Mouse (Mus musculus) midbrain, embryonic 10.5 days (tissue): ENCODE measurements at regions not wholly inside any gene's neighbourhood (a gene's known extent, or its start where the extent isn't known, plus 50 kb on each side); places are given as distances from the start of the nearest gene placed in this dataset.
A peak's percentile ranks its signal among the peaks of the same experiment; 100 is the strongest.
"Not testable (repeated sequence)": the region's sequence is repeated elsewhere in the genome, so short reads cannot be mapped to it uniquely, and the experiment has no call there.

Source experiments
- DNase-seq: peaks from one replicate; pipeline ENCODE4 v3.0.0-alpha.2; 2017; ENCODE audit warnings: low spot score
- H3K27ac ChIP-seq: fragments of 300-500 bp; sonication (generic); replicated peaks from 2 replicates; pipeline ENCODE4 v1.5.1; 2016; ENCODE audit warnings: mild to moderate bottlenecking
- H3K27me3 ChIP-seq: fragments of 300-500 bp; sonication (generic); 2 replicates; pipeline ENCODE4 v1.6.1; 2016; ENCODE audit warnings: low read depth, mild to moderate bottlenecking; ENCODE audit not compliant: poor library complexity, severe bottlenecking
- H3K36me3 ChIP-seq: fragments of 300-500 bp; sonication (generic); 2 replicates; pipeline ENCODE4 v1.6.1; 2016; ENCODE audit warnings: mild to moderate bottlenecking, moderate library complexity
- H3K4me1 ChIP-seq: fragments of 300-500 bp; sonication (generic); 2 replicates; pipeline ENCODE4 v1.6.1; 2016
- H3K4me3 ChIP-seq: fragments of 300-500 bp; sonication (generic); 2 replicates; pipeline ENCODE4 v1.5.1; 2016; ENCODE audit warnings: mild to moderate bottlenecking, moderate library complexity
- H3K9me3 ChIP-seq: fragments of 300-500 bp; sonication (generic); replicated peaks from 2 replicates; pipeline ENCODE4 v1.6.1; 2016; ENCODE audit warnings: mild to moderate bottlenecking
- WGBS: fragments of 180-500 bp; shearing (Covaris S2); methylation state at CpG from one replicate; pipeline ENCODE4 v1.1.7; 2016; 5-methylcytosine and 5-hydroxymethylcytosine counted together

DNA sequence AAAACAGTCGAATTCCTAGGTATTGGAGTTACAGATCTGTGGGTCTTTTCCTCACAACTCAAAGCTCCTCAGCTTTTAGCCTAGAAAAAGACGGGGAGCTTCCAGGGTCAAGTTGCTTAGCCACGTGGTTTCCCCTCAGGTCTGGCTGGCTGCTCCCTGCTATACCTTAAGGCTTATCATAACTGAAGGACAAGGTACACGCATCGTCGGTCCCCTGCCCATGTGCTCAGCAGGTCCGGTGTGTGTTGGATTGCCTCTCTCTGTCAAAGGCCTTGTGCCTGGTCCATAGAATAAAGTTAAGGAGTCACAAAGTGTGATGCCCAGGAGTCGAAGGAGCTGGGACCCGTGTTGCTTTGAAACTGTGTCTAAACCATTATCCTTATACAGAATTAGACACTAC, 337.7 kb upstream of the Rgma start:
- Histone ChIP-seq H3K27ac (no peak overlapping the region), H3K36me3 (no peaks in the 10 kb centered on the region), H3K4me3 (no peak overlapping the region), H3K27me3 (no peaks in the 10 kb centered on the region), H3K4me1 (peaks cover under 1% of the 10 kb centered on the region; the same call in 1 of the 2 replicates), H3K9me3 (no peaks in the 10 kb centered on the region)
- DNase-seq: no peak
- WGBS: 94% methylated on average over 9 of the region's 9 CpGs

DNA sequence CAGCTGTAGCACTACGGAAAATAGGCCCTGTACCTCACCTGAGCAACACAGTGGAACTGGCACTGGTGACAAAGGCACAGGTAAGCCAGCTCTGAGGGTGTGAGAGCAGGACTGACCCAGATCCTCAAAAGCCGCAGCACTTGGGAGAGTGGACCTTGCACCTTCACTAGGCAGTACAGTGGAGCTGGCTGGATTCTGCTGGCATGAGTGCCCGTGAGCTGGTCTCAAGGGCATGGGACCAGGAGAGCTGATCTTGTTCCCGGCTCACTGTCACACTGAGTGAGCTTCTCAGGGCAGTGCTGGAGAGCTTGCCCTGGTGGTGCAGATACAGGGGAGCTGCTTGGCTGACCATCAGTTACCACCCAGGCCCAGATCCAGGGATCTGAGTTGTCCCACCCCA, 335.4 kb upstream of the Rgma start:
- H3K27ac ChIP-seq: peak overlapping the region; percentile 14; the same call in 1 of the 2 replicates
- H3K9me3 ChIP-seq: no peaks in the 10 kb centered on the region
- DNase-seq: no peak
- H3K27me3 ChIP-seq: no peaks in the 10 kb centered on the region
- H3K4me3 ChIP-seq: no peak overlapping the region
- H3K4me1 ChIP-seq: no peaks in the 10 kb centered on the region
- WGBS: 92% methylated on average over 4 of the region's 4 CpGs
- H3K36me3 ChIP-seq: no peaks in the 10 kb centered on the region

DNA sequence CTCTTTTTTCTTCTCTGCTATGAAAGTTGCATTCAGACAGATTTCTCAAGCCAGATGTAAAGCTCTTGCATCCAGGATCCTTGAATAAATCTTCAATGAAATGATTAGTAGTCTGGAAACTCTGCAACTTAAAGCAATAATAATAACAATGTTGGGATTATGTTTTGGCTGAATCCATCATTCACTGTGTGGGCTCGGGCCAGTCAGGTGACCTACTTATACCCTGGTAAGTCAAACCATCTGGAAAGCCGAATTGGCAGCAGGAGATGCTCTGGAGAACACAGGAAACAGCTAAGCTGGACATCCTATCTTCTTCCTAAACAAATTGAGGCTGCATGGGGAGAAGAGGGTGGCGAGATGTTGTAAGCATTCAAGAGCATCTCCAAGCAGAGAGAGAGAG, 331.0 kb upstream of the Rgma start:
- 0 out of 2 replicates have a peak, but pooled peaks cover 3% of the 10 kb centered on the region for H3K9me3 ChIP-seq
- no peaks in the 10 kb centered on the region for H3K27me3 ChIP-seq
- H3K36me3 ChIP-seq: no peaks in the 10 kb centered on the region
- no peak for DNase-seq
- WGBS: 70% methylated on average over 3 of the region's 3 CpGs
- no peak overlapping the region for H3K4me3 ChIP-seq
- H3K4me1 ChIP-seq: no peaks in the 10 kb centered on the region
- H3K27ac ChIP-seq: no peak overlapping the region

DNA sequence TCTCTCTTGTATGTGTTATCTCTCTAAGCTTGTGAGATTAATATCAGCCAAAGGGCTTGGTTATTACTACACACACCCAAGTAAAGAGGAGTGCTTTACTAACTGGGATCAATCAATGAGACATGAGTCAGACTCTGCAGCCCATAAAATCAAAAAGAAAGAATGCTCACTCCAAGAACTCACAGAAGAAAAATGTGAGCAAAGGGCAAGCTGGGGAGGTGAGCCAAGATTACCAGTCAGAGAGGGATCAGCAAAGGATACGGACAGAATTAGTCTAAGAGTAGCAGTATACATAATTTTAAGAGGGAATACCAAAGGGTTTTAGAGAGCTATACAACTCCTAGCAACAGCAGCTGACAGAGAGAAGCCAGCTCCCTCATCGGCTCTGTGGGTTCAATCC, 319.4 kb upstream of the Rgma start:
- WGBS: 78% methylated on average over 2 of the region's 2 CpGs

DNA sequence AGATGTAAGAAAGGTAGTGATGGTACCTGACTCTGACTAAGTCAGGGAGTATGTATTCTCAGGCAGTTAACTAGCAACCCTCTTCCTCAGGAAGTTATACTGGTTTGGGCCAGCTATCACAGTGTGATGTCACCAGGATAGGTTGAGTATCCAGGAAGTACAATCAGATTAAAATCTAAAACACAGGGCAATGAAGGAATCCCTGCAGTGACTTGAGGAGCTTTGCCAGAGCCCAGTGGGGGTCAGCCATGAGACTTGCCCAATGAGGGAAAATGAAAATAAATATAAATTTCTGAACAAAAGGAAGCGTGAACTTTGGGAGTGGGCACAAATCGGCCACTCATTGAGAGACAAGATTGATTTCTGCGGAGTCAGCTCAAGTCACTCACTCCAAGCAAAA, 311.8 kb upstream of the Rgma start:
- DNase-seq: no peak
- Histone ChIP-seq H3K27ac (no peak overlapping the region), H3K4me3 (no peak overlapping the region), H3K9me3 (no peaks in the 10 kb centered on the region), H3K4me1 (no peaks in the 10 kb centered on the region), H3K27me3 (no peaks in the 10 kb centered on the region), H3K36me3 (no peaks in the 10 kb centered on the region)
- WGBS: 76% methylated on average over 3 of the region's 3 CpGs

More for the DNA sequence above, 319.4 kb upstream of the Rgma start:
- no peaks in the 10 kb centered on the region for H3K9me3 ChIP-seq
- no peak overlapping the region for H3K4me3 ChIP-seq
- H3K27ac ChIP-seq: no peak overlapping the region
- no peaks in the 10 kb centered on the region for H3K27me3 ChIP-seq
- no peaks in the 10 kb centered on the region for H3K36me3 ChIP-seq
- no peaks in the 10 kb centered on the region for H3K4me1 ChIP-seq
- no peak for DNase-seq

DNA sequence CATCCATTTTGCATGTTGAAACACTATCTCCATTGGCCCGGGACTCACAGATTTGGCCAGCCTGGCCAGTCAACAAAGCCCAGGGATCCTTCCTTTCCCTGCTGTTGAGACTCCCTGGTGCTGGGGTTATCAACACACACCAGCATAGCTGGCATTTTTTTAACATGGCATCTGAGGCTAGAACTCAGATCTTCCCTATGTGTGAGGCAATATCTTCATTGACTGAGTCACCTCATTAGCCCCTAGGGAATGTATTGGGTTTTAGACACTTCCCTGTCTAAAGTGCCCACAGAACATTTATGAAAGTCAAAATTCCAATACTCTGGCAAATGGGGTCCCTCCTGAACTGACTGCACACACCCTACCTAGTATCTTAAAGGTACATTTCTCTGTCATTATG, 306.8 kb upstream of the Rgma start:
- no peak for DNase-seq
- Histone ChIP-seq H3K36me3 (no peaks in the 10 kb centered on the region), H3K27ac (no peak overlapping the region), H3K9me3 (no peaks in the 10 kb centered on the region), H3K4me3 (no peak overlapping the region), H3K4me1 (no peaks in the 10 kb centered on the region), H3K27me3 (no peaks in the 10 kb centered on the region)
- 88% methylated on average over 1 of the region's 1 CpGs for WGBS

DNA sequence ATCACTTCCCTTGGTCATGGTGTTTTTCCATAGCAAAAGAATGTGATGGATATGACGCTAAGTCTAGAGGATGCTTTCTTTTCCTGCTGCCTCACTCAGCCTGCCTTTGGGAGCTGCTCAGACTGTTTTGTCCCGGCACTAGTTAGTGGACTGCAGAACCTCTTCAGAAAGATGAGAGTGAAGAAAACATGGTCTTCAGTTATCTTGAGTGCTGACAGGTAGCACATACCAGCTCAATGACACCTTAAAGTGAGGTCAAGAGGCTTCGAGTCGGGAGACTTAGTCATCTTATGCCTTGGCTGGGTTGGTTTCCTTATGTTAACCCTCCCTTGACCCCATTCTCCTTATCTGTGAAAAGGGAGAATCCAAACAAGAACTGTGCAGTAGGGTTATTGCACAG, 306.0 kb upstream of the Rgma start:
- Histone ChIP-seq H3K27ac (no peak overlapping the region), H3K27me3 (no peaks in the 10 kb centered on the region), H3K4me1 (no peaks in the 10 kb centered on the region), H3K9me3 (no peaks in the 10 kb centered on the region), H3K4me3 (no peak overlapping the region), H3K36me3 (no peaks in the 10 kb centered on the region)
- 83% methylated on average over 4 of the region's 4 CpGs for WGBS
- DNase-seq: no peak

DNA sequence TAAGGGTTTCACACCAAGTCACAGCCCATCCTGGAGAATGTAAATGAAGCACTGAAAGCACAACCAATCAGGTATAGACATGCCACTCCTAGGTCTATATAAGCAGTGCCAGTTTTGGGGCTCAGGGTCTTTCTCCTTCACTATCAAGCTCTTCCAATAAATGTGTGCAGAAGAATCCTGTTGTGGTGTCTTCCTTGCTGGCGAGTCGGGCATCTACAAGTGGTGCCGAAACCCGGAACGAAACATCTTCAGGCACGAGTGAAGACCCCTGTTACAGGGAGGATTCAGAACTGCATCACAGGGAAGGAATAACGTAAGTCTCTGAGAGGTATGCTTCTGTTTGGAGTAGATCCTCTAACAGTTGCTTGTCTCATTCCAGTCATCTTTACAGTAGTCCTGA, 299.9 kb upstream of the Rgma start:
- H3K27me3 ChIP-seq, H3K9me3 ChIP-seq, H3K4me3 ChIP-seq, H3K4me1 ChIP-seq, H3K36me3 ChIP-seq, DNase-seq, H3K27ac ChIP-seq: not testable (repeated sequence)
- WGBS: 91% methylated on average over 7 of the region's 7 CpGs

DNA sequence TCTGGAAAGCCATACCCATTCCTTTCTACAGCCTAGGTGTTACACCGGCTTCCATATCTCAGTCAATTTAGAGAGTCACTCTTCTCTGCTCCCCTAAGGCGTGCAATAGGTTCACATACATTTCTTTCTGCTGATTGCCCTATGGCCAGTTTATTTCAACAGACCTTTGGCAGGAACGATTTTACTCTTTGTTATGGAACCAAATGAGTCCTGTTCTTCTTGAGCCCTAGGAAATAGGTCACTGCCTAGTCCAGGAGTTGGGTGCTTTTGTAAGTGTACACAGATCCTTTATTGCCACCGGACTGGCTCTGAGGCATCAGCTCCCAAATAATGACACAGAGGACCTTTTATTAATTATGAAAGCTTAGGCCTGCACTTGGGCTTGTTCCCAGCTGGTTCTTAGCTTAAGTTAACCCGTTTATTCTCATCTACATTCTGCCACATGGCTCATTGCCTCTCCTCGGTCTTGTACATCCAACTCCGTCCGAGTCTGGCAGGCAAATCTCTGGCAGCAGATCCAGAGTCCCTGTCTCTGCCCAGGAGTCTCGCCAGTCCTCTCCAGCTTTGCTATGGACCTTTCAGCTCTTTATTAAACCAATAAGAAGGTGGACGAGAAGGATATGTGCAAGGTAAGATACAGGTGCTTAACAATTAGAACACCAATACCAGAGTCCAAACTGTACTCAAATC, 287.7 kb upstream of the Rgma start:
- Histone ChIP-seq H3K9me3 (no peaks in the 10 kb centered on the region), H3K27ac (no peak overlapping the region), H3K27me3 (no peaks in the 10 kb centered on the region), H3K4me1 (no peaks in the 10 kb centered on the region), H3K36me3 (no peaks in the 10 kb centered on the region), H3K4me3 (no peak overlapping the region)
- DNase-seq: no peak
- WGBS: 91% methylated on average over 10 of the region's 10 CpGs

DNA sequence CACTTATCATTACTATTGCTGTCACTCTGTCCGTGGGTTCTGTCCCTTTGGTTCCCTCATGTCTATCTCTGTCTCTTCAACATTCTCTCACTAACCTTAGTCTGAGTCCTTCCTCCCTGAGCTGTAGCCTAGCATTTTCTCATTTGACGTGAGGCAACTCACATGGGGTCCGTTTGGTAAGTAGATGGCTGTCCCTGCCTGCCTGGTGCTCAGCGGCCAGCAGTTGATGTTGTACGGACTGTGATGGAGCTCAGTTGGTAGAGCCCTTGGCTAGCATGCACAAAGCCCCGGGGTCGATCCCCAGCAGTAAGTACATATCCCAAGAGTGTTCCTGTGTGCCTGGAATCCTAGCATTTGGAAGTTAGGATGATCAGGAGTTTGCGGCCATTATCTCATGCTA, 287.0 kb upstream of the Rgma start:
- Histone ChIP-seq H3K36me3 (no peaks in the 10 kb centered on the region), H3K4me3 (no peak overlapping the region), H3K27ac (no peak overlapping the region), H3K4me1 (no peaks in the 10 kb centered on the region), H3K9me3 (no peaks in the 10 kb centered on the region), H3K27me3 (no peaks in the 10 kb centered on the region)
- DNase-seq: no peak
- 91% methylated on average over 8 of the region's 8 CpGs for WGBS

DNA sequence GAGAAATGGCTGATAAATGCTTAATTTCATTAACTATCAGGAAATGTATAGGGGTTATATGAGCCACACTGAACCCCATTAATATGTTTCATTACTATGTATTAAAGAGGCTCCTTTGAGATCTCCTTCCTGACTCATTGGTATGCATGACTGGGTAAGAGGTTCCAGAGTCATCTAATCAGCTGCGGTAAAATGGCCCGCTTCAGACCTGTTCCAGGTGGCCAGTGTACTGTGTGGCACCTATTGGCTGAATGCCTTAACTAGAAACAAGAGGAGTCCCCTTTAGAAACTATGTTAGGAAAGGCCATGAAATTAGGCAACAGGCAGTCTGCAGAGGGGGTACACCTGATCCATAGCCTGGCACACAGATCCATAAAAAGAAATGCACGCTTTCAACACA, 283.6 kb upstream of the Rgma start:
- Histone ChIP-seq H3K27me3 (no peaks in the 10 kb centered on the region), H3K36me3 (no peaks in the 10 kb centered on the region), H3K4me3 (no peak overlapping the region), H3K27ac (no peak overlapping the region), H3K4me1 (no peaks in the 10 kb centered on the region), H3K9me3 (no peaks in the 10 kb centered on the region)
- DNase-seq: no peak
- 92% methylated on average over 3 of the region's 3 CpGs for WGBS

DNA sequence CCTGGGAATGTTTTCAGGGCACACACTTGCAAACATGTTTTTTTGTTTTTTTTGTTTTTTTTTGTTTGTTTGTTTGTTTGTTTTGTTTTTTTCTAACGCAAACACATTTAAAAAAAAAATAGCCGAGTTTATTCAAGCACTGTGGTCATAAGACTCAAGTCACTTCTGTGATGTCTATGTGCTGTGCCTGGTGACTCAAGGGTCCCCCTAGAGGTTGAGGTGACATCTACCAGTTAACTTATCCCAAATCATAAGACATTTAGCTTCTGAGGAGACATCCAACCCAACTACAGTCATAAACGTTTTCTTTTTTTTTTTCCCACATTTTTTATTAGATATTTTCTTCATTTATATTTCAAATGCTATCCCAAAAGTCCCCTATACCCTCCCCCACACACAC, 281.2 kb upstream of the Rgma start:
- no peak overlapping the region for H3K27ac ChIP-seq
- no peak for DNase-seq
- no peaks in the 10 kb centered on the region for H3K4me1 ChIP-seq
- 54% methylated on average over 3 of the region's 3 CpGs for WGBS
- H3K27me3 ChIP-seq: no peaks in the 10 kb centered on the region
- H3K36me3 ChIP-seq: no peaks in the 10 kb centered on the region
- no peaks in the 10 kb centered on the region for H3K9me3 ChIP-seq
- H3K4me3 ChIP-seq: no peak overlapping the region

DNA sequence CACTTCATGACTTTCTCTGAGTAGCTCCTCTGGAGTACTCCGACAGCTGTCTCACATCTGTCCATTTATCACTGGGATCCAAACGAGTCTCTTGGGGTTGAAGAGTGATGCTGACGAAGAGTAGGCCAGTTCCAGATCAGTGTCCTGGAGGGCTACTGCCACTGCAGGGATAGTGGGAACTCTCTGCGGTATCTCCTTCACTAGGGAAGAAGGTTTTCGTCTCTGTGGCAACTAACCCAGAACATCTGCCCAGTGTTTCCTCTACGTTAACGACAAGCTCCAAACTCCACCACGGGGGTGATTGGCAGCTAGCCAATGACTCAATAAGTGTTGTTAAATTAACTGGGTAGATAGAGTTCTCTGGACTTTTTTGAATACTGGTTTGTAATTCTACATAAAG, 256.4 kb upstream of the Rgma start:
- no peak for DNase-seq
- H3K4me1 ChIP-seq: no peaks in the 10 kb centered on the region
- no peaks in the 10 kb centered on the region for H3K27me3 ChIP-seq
- H3K4me3 ChIP-seq: no peak overlapping the region
- no peak overlapping the region for H3K27ac ChIP-seq
- WGBS: 84% methylated on average over 8 of the region's 8 CpGs
- H3K36me3 ChIP-seq: no peaks in the 10 kb centered on the region
- H3K9me3 ChIP-seq: no peaks in the 10 kb centered on the region

DNA sequence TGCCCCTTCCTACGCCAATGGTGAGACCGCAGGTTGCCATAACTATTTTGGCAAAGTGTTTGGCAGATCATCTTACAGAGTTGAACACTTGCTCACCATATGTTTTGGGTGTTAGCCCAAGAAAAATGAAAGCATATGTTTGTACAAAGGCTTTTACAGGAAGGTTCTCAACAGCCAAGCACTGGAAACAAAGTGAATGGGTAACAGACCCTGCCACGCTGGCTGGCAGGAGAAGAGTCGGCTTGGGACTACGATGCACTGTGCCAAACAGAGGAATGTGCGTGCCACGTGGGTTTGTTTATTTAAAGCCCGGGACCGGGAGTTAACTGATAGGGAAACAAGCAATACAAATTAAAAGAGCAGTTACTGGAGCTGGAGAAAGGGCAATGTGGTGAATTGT, 255.0 kb upstream of the Rgma start:
- Histone ChIP-seq H3K27ac (no peak overlapping the region), H3K9me3 (no peaks in the 10 kb centered on the region), H3K4me1 (peaks cover 2% of the 10 kb centered on the region; the same call in 1 of the 2 replicates), H3K27me3 (no peaks in the 10 kb centered on the region), H3K36me3 (no peaks in the 10 kb centered on the region), H3K4me3 (no peak overlapping the region)
- no peak for DNase-seq
- WGBS: 83% methylated on average over 9 of the region's 9 CpGs
